Mouse (Mus musculus) liver, postnatal 0 days (tissue): ENCODE results near the gene Hlf.

Experiments used
- CTCF ChIP-seq: sonication (generic); IDR thresholded peaks from 2 replicates; pipeline ENCODE4 v1.5.1; 2016; ENCODE audit warnings: antibody characterized with exemption, low read depth
- EP300 ChIP-seq: IDR thresholded peaks from 2 replicates; pipeline ENCODE4 v1.6.1; 2016; ENCODE audit warnings: antibody characterized with exemption, low read depth, mild to moderate bottlenecking

GRCm38 (mm10) chr11:90356495-90357304, 34.0 kb downstream of the Hlf start:
- no peak for TF ChIP-seq CTCF
- TF ChIP-seq EP300 = no peak
